Mouse (Mus musculus): ENCODE data around the gene Cabp4.

- TF ChIP-seq EP300 (IDR thresholded peaks at IDR 0.05; ENCODE audit: low read depth) (no peak), CTCF (IDR thresholded peaks at IDR 0.05; ENCODE audit: low read depth) (no peak)
Observed at GRCm38 (mm10) chr19:4164100-4164499, 20.3 kb upstream of the Cabp4 start.
